Mouse (Mus musculus) hindbrain, embryonic 13.5 days (tissue): ENCODE measurements around the gene Nap1l4. TPM values are rescaled to one million over a fixed set of nuclear protein-coding genes. Genes with fewer than 3 reads are reported as not detected.
"Not testable (repeated sequence)": the region's sequence is repeated elsewhere in the genome, so short reads cannot be mapped to it uniquely, and the experiment has no call there.

Experiments used
- ATAC-seq: fragments of 200-750 bp; cut with Nextera tagmentation; 2 replicates; pipeline ENCODE4 v1.8.0; 2017; ENCODE audit warnings: moderate TSS enrichment; ENCODE audit not compliant: low FRiP score
- H3K27ac ChIP-seq: fragments of 300-500 bp; sonication (generic); 2 replicates; pipeline ENCODE4 v1.5.1; 2015; ENCODE audit warnings: inconsistent platforms, mild to moderate bottlenecking, moderate library complexity
- H3K27me3 ChIP-seq: fragments of 300-500 bp; sonication (generic); 2 replicates; pipeline ENCODE4 v1.6.1; 2015; ENCODE audit warnings: mild to moderate bottlenecking, inconsistent platforms
- H3K36me3 ChIP-seq: fragments of 300-500 bp; sonication (generic); 2 replicates; pipeline ENCODE4 v1.6.1; 2015; ENCODE audit warnings: mild to moderate bottlenecking, inconsistent platforms
- H3K4me1 ChIP-seq: fragments of 300-500 bp; sonication (generic); replicated peaks from 2 replicates; pipeline ENCODE4 v1.6.1; 2015; ENCODE audit warnings: inconsistent platforms
- H3K4me2 ChIP-seq: fragments of 300-500 bp; sonication (generic); 2 replicates; pipeline ENCODE4 v1.6.1; 2015; ENCODE audit warnings: inconsistent platforms, mild to moderate bottlenecking, moderate library complexity
- H3K4me3 ChIP-seq: fragments of 300-500 bp; sonication (generic); 2 replicates; pipeline ENCODE4 v1.5.1; 2015; ENCODE audit warnings: mild to moderate bottlenecking, inconsistent platforms
- H3K9ac ChIP-seq: fragments of 300-500 bp; sonication (generic); 2 replicates; pipeline ENCODE4 v1.6.1; 2015; ENCODE audit warnings: mild to moderate bottlenecking, inconsistent platforms
- H3K9me3 ChIP-seq: fragments of 300-500 bp; sonication (generic); 2 replicates; pipeline ENCODE4 v1.6.1; 2016; ENCODE audit warnings: inconsistent platforms
- WGBS: fragments of 180-500 bp; shearing (Covaris S2); methylation state at CpG from one replicate; pipeline ENCODE4 v1.1.7; 2015; 5-methylcytosine and 5-hydroxymethylcytosine counted together
- polyA plus RNA-seq: library from polyadenylated mRNA; unstranded; fragments of >200 nt; fragmentation: Nextera tagmentation; extraction: Ambion mirVana; gene quantifications from 2 replicates; pipeline ENCODE4 v1.2.1, GENCODE M21; 2015

Gene Nap1l4
- polyA plus RNA-seq, 1 experiment from 2014 or later, result 340 TPM

DNA sequence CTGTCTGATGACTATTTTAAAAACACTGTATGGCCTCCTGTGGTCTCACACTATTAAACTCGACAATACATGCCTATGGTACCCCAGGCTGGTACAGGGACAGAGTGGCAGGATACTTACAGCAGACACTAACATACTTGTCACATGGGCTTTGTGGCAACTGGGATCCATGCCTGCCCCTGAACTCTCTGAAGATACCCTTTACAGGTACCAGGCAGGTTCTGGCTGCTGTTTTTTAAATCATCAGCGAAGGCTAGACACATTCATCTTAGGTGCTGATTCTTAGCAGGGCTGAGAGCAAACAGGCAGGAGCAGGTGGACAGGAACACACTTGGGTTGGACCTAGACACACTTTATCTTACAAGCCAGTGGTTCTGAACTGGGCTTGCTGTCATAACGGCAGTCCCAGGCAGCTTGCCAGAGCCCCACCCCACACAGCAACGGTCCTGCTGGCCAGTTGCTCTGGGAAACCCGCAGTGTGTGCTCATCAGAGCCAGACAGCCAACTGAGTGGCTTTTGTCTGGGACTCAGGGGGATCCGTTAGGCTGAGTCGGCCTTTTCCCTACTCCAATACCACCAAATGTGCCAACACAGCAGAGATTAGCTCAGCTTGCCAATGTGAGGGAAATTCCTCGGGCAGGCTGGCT lies 8.2 kb upstream of the Nap1l4 start:
- peak overlapping the region; percentile 58 for H3K27ac ChIP-seq
- H3K9me3 ChIP-seq, result no peaks in the 10 kb centered on the region
- 0 out of 2 replicates have a peak overlapping the region, but pooled peaks have one; percentile 25 for H3K9ac ChIP-seq
- H3K4me2 ChIP-seq, result no peak overlapping the region
- peaks cover 4% of the 10 kb centered on the region for H3K4me1 ChIP-seq
- peak; percentile 71; the same call in 1 of the 2 replicates for ATAC-seq
- no peak overlapping the region for H3K4me3 ChIP-seq
- H3K36me3 ChIP-seq, result peaks cover 86% of the 10 kb centered on the region
- no peaks in the 10 kb centered on the region for H3K27me3 ChIP-seq
- 68% methylated on average over 8 of the region's 8 CpGs for WGBS

DNA sequence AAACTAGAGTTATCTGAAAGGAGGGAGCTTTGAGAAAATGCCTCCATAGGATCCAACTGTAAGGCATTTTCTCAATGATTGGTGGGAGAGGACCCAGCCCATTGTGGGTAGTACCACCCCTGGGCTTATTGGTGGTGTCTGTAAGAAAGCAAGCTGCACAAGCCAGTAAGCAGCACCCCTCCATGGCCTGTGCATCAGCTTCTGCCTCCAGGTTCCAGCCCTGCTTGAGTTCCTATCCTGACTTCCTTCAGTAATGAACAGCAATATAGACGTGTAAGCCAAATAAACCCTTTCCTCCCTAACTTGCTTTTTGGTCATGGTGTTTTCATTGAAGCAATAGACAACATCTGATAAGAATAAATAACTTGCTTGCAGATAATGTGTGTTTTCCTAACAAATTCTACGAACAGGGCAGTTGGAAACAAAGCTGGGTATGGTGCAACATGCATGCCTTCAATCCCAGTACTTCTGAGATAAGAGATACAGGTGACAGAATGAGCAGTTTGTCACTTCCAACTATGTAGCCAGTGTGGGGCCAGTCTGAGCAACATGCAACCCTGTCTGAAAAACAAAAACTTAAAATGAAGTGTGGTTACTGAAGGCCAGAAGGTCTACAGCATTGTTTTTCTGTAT lies 798 bp upstream of the Nap1l4 start:
- WGBS, result 35% methylated on average over 2 of the region's 2 CpGs
- Histone ChIP-seq H3K9ac (peak overlapping the region; percentile 77), H3K4me1 (peaks cover 39% of the 10 kb centered on the region), H3K4me3 (peak overlapping the region; percentile 97), H3K27ac (peak overlapping the region; percentile 87), H3K27me3 (no peaks in the 10 kb centered on the region), H3K4me2 (peak overlapping the region; percentile 72), H3K9me3 (no peaks in the 10 kb centered on the region), H3K36me3 (peaks cover 16% of the 10 kb centered on the region)
- ATAC-seq, result peak; percentile 30

DNA sequence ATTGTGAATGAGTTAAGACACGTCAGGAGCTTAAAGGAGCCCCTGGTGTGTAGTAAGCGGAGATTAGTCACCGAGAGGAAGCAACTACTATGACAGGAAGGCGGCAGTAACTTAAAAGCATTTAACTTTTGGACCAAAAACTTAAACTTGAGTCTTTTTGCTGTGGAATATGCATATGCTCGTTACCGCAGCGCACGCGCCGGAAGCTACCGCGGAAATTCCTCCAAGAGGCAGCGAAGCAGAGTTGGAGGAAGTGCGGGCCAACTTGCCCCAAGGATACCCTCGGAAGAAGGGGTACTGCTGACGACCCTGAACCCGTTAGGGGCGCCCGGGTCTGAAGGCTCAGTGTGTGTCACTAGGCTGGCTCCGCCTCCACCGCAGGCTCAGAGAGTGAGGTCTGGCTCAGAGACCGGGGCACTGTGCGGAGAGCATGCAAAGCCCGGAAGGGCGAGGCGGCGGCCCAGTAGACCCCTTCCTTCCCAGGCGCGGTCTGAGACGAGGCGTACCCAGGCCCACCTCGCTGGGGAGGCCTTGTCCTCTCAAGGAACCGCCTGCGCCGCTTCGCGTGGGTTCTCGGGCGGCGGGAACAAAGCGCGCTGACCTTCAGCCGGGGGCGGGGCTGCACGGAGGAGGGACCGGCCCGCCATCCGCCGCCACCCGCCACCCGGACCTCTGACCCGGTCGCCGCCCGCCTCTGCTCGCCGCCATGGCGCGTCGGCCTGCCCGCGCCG lies 510 bp downstream of the Nap1l4 start:
- H3K9ac ChIP-seq, result peak overlapping the region; percentile 94
- H3K4me1 ChIP-seq, result peaks cover 45% of the 10 kb centered on the region
- under 1% methylated on average over 40 of the region's 63 CpGs for WGBS
- peaks cover 7% of the 10 kb centered on the region; the same call in 1 of the 2 replicates for H3K36me3 ChIP-seq
- H3K4me2 ChIP-seq, result peak overlapping the region; percentile 71
- no peaks in the 10 kb centered on the region for H3K27me3 ChIP-seq
- peak overlapping the region; percentile 97 for H3K4me3 ChIP-seq
- H3K9me3 ChIP-seq, result no peaks in the 10 kb centered on the region
- ATAC-seq, result peak; percentile 78
- H3K27ac ChIP-seq, result peak overlapping the region; percentile 93

DNA sequence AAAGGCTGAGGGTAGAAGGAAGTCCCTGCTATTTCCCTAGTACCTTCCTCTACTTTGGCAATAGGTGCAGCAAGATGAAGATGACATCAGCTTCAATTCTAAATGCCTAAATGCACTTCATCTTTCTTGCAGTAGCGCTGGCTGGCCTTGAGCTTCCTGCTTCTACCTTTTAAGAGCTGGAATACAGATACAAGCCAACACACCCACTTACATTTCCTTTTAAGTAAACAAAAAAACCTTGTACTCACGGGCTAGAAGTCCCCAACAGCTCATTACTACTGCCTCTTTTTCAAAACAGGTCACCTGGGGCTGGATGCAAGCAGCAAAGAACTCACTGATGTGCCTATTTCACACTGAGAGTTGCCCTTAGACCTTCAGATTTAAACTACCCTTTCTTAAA lies 2.4 kb downstream of the Nap1l4 start:
- H3K36me3 ChIP-seq, result no peaks in the 10 kb centered on the region; the same call in 1 of the 2 replicates
- H3K9ac ChIP-seq, result peak overlapping the region; percentile 10; the same call in 1 of the 2 replicates
- 75% methylated on average over 2 of the region's 2 CpGs for WGBS
- ATAC-seq, result no peak
- 0 out of 2 replicates have a peak overlapping the region, but pooled peaks have one; percentile 11 for H3K4me2 ChIP-seq
- H3K27me3 ChIP-seq, result no peaks in the 10 kb centered on the region
- no peak overlapping the region for H3K27ac ChIP-seq
- H3K4me1 ChIP-seq, result peaks cover 56% of the 10 kb centered on the region
- no peak overlapping the region for H3K4me3 ChIP-seq
- no peaks in the 10 kb centered on the region for H3K9me3 ChIP-seq

DNA sequence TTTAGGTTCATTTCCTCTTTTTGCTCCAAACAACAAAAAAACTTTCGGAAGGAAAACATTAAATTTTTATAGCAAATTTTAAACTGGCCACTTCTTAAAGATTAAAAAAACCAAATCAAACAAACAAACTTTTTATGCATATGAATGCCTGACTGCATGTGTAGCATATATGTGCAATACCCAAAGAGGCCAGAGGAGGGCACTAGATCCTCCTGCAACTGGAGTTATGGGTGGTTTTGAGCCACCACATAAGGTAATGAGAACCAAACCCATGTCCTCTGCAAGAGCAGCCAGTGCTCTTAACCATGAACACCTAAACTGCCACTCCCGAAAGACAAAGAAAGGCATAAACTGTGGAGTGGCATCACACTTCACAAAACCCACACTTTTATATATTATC lies 4.5 kb downstream of the Nap1l4 start:
- ATAC-seq, result no peak
- Histone ChIP-seq H3K4me1 (peaks cover 50% of the 10 kb centered on the region), H3K9ac (no peak overlapping the region), H3K27me3 (no peaks in the 10 kb centered on the region), H3K4me2 (no peak overlapping the region), H3K36me3 (peaks cover 4% of the 10 kb centered on the region; the same call in 1 of the 2 replicates), H3K27ac (no peak overlapping the region), H3K4me3 (no peak overlapping the region), H3K9me3 (no peaks in the 10 kb centered on the region)
- WGBS, result 93% methylated on average over 2 of the region's 2 CpGs

DNA sequence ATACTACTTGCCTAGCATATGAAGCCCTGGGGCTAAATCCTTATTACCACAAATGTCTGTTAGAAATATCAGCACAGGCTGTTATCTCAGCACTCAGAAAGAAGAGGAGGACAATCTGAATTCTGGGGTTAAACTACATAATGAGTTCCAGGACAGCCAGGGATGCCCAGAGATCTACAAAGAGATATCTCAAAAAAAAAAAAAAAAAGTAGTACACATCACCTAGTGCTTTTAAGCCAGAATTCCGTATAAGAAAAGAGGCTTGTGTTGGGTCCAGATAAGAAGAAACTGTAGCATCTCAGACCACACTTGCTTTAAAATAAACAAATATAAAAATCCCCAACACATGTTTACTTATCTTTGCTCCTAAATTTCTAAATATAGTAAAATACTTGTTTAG lies 10.2 kb downstream of the Nap1l4 start:
- H3K27ac ChIP-seq, result no peak overlapping the region
- ATAC-seq, result no peak
- H3K27me3 ChIP-seq, result no peaks in the 10 kb centered on the region
- peaks cover 59% of the 10 kb centered on the region for H3K36me3 ChIP-seq
- WGBS, result 87% methylated on average over 1 of the region's 1 CpGs
- no peak overlapping the region for H3K4me2 ChIP-seq
- no peak overlapping the region for H3K4me3 ChIP-seq
- no peaks in the 10 kb centered on the region for H3K9me3 ChIP-seq
- H3K9ac ChIP-seq, result no peak overlapping the region
- peaks cover 14% of the 10 kb centered on the region for H3K4me1 ChIP-seq

DNA sequence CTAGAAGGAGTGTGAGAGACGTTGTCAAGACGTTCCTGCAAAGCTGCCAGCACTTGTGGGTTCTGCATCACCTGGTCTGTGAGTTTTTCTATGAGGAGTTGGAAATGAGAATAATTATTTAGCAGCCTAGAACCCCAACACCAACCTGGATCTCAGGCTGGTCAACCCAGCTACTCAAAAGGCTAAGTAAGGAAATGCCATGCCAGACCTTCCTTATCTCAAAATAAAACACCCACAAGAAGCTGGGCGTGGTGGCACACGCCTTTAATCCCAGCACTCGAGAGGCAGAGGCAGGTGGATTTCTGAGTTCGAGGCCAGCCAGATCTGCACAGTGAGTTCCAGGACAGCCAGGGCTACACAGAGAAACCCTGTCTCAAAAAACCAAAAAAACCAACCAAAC lies 10.7 kb downstream of the Nap1l4 start:
- ATAC-seq, H3K9ac ChIP-seq, H3K4me2 ChIP-seq, H3K27ac ChIP-seq, H3K4me1 ChIP-seq, H3K27me3 ChIP-seq, H3K9me3 ChIP-seq, H3K4me3 ChIP-seq: not testable (repeated sequence)
- 95% methylated on average over 6 of the region's 6 CpGs for whole genome bisulfite sequencing
- H3K36me3 ChIP-seq, result peaks cover 63% of the 10 kb centered on the region

DNA sequence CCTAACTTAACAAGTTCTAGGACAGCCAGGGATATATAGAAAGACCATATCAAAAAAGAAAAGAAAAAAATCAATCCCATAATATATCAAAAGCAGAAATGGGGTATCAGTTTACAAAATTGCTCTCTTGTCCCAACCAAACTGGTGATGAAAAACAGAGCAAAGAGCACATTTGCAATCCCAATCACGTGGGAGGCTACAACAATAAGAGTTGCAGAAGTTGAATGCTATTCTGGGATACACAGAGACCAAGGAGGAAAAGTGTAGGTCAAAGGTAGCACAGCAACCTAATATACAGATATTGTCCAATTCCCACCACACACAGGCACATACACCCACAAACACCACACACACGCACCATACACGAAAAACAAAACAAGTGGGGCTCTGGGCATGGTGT lies 12.7 kb downstream of the Nap1l4 start:
- no peak overlapping the region for H3K4me2 ChIP-seq
- no peaks in the 10 kb centered on the region for H3K9me3 ChIP-seq
- H3K4me1 ChIP-seq, result 0 out of 2 replicates have a peak, but pooled peaks cover 2% of the 10 kb centered on the region
- no peak overlapping the region for H3K27ac ChIP-seq
- 91% methylated on average over 3 of the region's 3 CpGs for WGBS
- H3K36me3 ChIP-seq, result peaks cover 82% of the 10 kb centered on the region
- H3K27me3 ChIP-seq, result no peaks in the 10 kb centered on the region
- no peak overlapping the region for H3K9ac ChIP-seq
- H3K4me3 ChIP-seq, result no peak overlapping the region
- no peak for ATAC-seq

DNA sequence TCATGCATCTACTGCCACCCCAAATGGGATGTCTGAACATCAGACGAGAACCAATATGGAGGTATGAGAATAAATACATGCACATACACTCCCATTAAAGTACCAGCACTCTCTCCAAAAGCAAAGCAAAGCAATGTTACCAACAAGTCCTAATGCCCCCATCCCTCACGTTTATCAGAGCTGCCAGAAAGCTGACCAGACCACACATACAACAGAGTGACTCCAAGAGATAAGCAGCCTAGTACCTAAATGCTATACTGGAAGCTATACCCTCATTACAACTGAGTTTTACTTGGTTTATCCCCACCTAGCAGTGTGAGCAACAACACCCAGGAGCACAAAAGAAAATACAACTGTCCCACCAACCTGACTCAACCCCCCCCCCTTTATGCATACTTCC lies 15.6 kb downstream of the Nap1l4 start:
- Histone ChIP-seq H3K4me2 (no peak overlapping the region), H3K9ac (no peak overlapping the region), H3K27me3 (no peaks in the 10 kb centered on the region), H3K9me3 (no peaks in the 10 kb centered on the region), H3K4me1 (0 out of 2 replicates have a peak, but pooled peaks cover 2% of the 10 kb centered on the region), H3K4me3 (no peak overlapping the region), H3K36me3 (peaks cover 99% of the 10 kb centered on the region), H3K27ac (no peak overlapping the region)
- no peak for ATAC-seq
- WGBS, result 87% methylated on average over 2 of the region's 2 CpGs

DNA sequence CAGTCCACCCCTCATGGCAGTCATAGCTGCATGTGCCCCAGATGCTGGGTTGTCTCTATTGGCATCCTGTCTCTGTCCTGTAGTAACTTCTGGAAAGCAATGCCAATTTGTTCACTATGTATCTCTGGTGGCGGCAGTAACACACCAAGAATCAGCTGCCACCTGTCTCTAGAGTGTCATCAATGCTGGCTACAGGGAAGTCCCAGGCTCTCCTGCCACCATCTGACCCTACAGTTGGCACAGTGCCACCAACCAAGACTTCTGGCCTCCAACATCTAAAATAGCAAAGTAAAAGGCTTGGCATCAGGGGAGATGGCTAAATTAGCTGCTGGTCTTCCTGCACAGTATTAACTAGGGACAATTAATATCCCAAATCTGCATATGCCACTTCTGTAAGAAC lies 16.5 kb downstream of the Nap1l4 start:
- H3K9me3 ChIP-seq, result no peaks in the 10 kb centered on the region
- H3K4me1 ChIP-seq, result 0 out of 2 replicates have a peak, but pooled peaks cover 2% of the 10 kb centered on the region
- no peak for ATAC-seq
- no peak overlapping the region for H3K4me2 ChIP-seq
- no peak overlapping the region for H3K9ac ChIP-seq
- no peak overlapping the region for H3K27ac ChIP-seq
- H3K4me3 ChIP-seq, result no peak overlapping the region
- H3K36me3 ChIP-seq, result peaks cover 99% of the 10 kb centered on the region
- WGBS, result 89% methylated on average over 1 of the region's 1 CpGs
- H3K27me3 ChIP-seq, result no peaks in the 10 kb centered on the region

DNA sequence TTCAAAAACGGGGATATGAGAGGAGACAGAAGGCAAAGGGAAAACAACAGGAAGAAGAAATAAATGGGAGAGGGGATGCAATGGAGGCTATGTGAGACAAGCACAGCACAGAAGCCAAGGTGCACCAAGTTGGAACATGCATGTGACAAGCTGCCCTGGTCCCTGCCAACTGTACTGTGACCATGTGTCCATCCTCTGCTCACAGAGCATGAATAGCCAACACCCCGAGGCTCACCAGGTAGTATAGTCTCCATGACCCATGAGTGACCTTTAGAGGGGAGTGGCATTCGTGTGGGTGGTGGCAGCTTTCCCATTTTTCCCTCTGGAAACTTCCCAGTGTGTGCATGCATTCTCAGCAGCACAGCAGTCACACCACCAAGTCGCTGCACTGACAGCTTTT lies 29.6 kb downstream of the Nap1l4 start:
- no peak overlapping the region for H3K27ac ChIP-seq
- H3K27me3 ChIP-seq, result no peaks in the 10 kb centered on the region
- H3K4me2 ChIP-seq, result no peak overlapping the region
- H3K9me3 ChIP-seq, result no peaks in the 10 kb centered on the region
- 83% methylated on average over 4 of the region's 4 CpGs for WGBS
- no peaks in the 10 kb centered on the region for H3K4me1 ChIP-seq
- no peak overlapping the region for H3K4me3 ChIP-seq
- H3K36me3 ChIP-seq, result peaks cover 98% of the 10 kb centered on the region
- ATAC-seq, result no peak
- H3K9ac ChIP-seq, result no peak overlapping the region

DNA sequence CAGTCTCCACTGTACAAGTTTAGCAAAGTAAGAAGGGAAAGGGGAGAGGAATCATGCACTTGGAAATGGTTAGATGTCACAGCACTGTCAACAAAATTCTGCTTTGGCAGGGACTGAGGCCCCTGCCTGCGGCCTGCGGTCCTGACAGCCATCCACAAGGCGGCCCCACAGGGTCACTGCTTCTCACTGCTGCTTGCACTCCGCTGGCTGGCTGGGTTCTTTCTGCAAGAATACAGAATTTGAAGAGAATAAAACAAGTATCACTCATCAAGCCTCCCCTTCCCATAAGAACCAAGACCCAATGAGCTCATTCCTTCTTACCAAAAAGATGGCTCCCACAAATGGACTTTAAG lies 34.5 kb downstream of the Nap1l4 start:
- no peak for ATAC-seq
- Histone ChIP-seq H3K9me3 (no peaks in the 10 kb centered on the region), H3K9ac (no peak overlapping the region), H3K4me1 (no peaks in the 10 kb centered on the region), H3K36me3 (peaks cover 70% of the 10 kb centered on the region), H3K4me3 (no peak overlapping the region), H3K27ac (no peak overlapping the region), H3K27me3 (no peaks in the 10 kb centered on the region), H3K4me2 (no peak overlapping the region)
- 93% methylated on average over 4 of the region's 4 CpGs for WGBS
